Mouse (Mus musculus) Patski (cell line): ENCODE measurements at regions not wholly inside any gene's neighbourhood (a gene's known extent, or its start where the extent isn't known, plus 50 kb on each side); places are given as distances from the start of the nearest gene placed in this dataset.
A peak's percentile ranks its signal among the peaks of the same experiment; 100 is the strongest.

Experiments used
- ATAC-seq: fragments of 100-300 bp; one replicate; pipeline ENCODE4 v1.8.0; 2021
- CTCF ChIA-PET: fragments of 350-600 bp; sonication (Branson Sonifier 250); formaldehyde crosslinking; loops from one replicate; lab custom pipeline; 2022; ENCODE audit warnings: inconsistent platforms; lab: Charles Lee
- POLR2A ChIA-PET: fragments of 350-600 bp; sonication (Branson Sonifier 250); formaldehyde crosslinking; loops from one replicate; lab custom pipeline; 2022; ENCODE audit warnings: antibody characterized with exemption, inconsistent platforms; lab: Charles Lee
- DNase-seq: peaks from one replicate; pipeline ENCODE4 v3.0.0-alpha.2; 2011; ENCODE audit warnings: low read depth, low spot score
- H3K27me3 ChIP-seq: fragments of 371-371 bp; one replicate; pipeline ENCODE4 v1.5.1; 2021
- CTCF ChIP-seq: fragments of 100-300 bp; IDR thresholded peaks from one replicate; pipeline ENCODE4 v1.5.1; 2021
- in situ Hi-C: fragments of 300-500 bp; cut with MboI; formaldehyde crosslinking; loops from 3 replicates; pipeline ENCODE4 v1.11.1; 2018; ENCODE audit warnings: low pct_unique_long_range_greater_than_20kb, mixed read lengths

GRCm38 (mm10) chr13:60061589-60061988 lies 115.6 kb downstream of the Gas1 start:
- DNase-seq (no peak), ATAC-seq (no peak)
- ChIA-PET POLR2A (no interaction called here), CTCF (no interaction called here)
- no peaks in the 10 kb centered on the region for H3K27me3 ChIP-seq
- in situ Hi-C loops: loop anchor here (25.0 kb wide), 1 partner anchor 401 kb away; no protein-coding TSS in a partner anchor
- no peak for TF ChIP-seq CTCF

DNA sequence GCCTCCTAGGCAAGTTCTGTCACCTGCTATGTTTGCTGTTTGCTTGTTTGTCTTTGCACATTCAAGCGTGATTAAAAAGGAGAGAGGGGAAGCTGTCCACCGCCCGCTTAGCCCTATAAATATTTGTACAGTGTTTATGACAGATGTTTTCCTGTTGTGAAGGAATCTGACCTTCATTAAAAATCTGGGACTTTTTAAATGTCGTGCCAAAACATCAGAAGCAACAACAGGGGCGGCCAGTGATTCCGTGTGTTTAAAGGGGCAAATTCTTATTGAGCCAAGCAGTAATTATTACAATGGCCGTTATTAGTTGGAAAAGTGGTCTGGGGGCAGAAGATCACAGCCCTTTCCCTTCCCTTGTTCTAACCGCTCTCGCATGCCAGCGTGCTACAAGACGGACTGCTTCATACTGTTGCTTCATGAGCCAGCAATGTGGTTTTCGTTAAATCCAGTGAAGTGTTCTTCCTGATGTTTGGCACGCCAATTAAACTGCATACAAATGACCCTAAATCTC lies 119.3 kb downstream of the Gas1 start:
- ATAC-seq (peak; percentile 73), DNase-seq (peak; percentile 63)
- no peaks in the 10 kb centered on the region for H3K27me3 ChIP-seq
- POLR2A ChIA-PET: interaction anchor here (0.6 to 1.2 kb wide), 3 partner anchors 92 to 116 kb away, joined by 4 to 7 read pairs (median 4); no protein-coding TSS in a partner anchor
- in situ Hi-C loops: loop anchor here (25.0 kb wide), 1 partner anchor 404 kb away; no protein-coding TSS in a partner anchor
- CTCF ChIA-PET: no interaction called here
- no peak for TF ChIP-seq CTCF

GRCm38 (mm10) chr13:60054531-60054930 lies 122.6 kb downstream of the Gas1 start:
- ATAC-seq: no peak
- H3K27me3 ChIP-seq: no peaks in the 10 kb centered on the region
- no peak for TF ChIP-seq CTCF
- POLR2A ChIA-PET: no interaction called here
- in situ Hi-C loops: loop anchor here (5.0 to 25.0 kb wide), 4 partner anchors 112 to 408 kb away; no protein-coding TSS in a partner anchor
- CTCF ChIA-PET: no interaction called here
- no peak for DNase-seq

DNA sequence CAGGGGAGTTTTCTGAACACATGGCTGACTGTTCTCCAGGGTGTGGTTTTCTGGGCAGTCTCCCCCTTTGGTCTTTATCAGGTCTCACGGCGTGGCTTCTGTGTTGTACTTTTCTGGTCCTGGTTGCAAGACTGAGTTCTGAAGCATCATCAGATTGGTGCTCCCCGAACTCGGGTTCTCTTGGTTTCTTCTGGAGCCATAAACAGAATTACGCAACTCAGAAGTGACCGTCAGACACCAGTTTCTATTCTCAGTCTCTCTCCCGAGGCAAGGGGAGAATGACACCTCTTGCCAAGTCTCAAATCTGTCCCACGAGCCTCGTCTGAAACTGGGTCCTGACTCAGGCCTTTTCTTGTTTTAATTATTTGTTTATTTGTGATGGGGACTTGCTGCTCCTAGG lies 123.1 kb downstream of the Gas1 start:
- in situ Hi-C loops: loop anchor here (5.0 to 25.0 kb wide), 4 partner anchors 112 to 408 kb away; no protein-coding TSS in a partner anchor
- TF ChIP-seq CTCF: no peak
- POLR2A ChIA-PET: no interaction called here
- no peak for ATAC-seq
- CTCF ChIA-PET: interaction anchor here (1.3 kb wide), 1 partner anchor 16 kb away, joined by 4 read pairs; no protein-coding TSS in a partner anchor
- no peak for DNase-seq
- no peaks in the 10 kb centered on the region for H3K27me3 ChIP-seq

- H3K27me3 ChIP-seq: no peaks in the 10 kb centered on the region
- ATAC-seq: no peak
- in situ Hi-C loops: loop anchor here (5.0 to 25.0 kb wide), 4 partner anchors 110 to 410 kb away; no protein-coding TSS in a partner anchor
- ChIA-PET CTCF (interaction anchor here (1.5 to 1.9 kb wide), 3 partner anchors 11 to 163 kb away, joined by 3 to 6 read pairs (median 3); no protein-coding TSS in a partner anchor), POLR2A (interaction anchor here (0.6 to 2.0 kb wide), 3 partner anchors 19 to 124 kb away, joined by 3 to 11 read pairs (median 4); no protein-coding TSS in a partner anchor)
- DNase-seq: no peak
- TF ChIP-seq CTCF: no peak
Observed at GRCm38 (mm10) chr13:60051866-60052265, 125.3 kb downstream of the Gas1 start.

DNA sequence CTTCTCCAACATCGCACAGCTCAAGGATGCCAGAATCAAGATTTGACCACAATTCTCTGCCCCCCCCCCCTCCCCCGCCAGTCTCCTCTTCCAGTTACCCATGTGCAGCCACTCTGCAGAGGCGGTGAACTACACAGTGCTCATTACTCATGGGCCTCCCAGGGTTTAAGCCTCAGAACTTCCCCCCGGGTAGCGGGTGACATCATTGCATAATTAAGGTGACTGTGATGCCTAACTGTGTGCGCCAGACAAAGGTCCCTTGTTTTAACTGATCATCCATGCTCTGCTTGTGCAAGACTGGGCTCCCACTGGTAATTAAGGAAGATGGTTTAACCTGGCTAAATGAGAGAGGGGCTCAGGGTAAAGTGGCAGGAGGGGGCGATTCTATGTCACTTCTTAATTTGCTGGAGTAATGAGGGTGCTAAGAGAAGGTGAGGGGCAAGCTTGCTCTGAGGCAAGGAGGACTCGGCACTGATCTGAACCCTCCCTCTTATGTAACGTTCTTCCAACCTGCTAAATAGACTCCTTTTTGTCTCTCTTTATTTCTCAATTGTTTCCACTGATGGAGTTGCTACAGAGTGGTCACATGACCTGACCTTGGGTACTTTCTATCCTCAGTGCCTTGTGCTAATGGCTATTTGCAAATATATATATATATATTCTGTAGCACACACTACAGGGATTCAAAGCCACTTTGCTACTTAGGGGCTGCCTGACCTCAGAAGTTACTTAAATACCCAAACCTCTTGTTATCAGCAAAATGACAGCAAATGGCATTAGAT lies 126.2 kb downstream of the Gas1 start:
- CTCF ChIA-PET: interaction anchor here (0.8 to 1.5 kb wide), 3 partner anchors 12 to 62 kb away, joined by 3 read pairs; no protein-coding TSS in a partner anchor
- ATAC-seq (peak; percentile 84), DNase-seq (peak; percentile 99)
- no peak for TF ChIP-seq CTCF
- POLR2A ChIA-PET: interaction anchor here (0.7 to 2.0 kb wide), 3 partner anchors 123 to 159 kb away, joined by 3 to 11 read pairs (median 4); partner anchors contain the start of gene Gas1
- H3K27me3 ChIP-seq: no peaks in the 10 kb centered on the region
- in situ Hi-C loops: loop anchor here (5.0 to 25.0 kb wide), 4 partner anchors 109 to 411 kb away; no protein-coding TSS in a partner anchor

- DNase-seq (no peak), ATAC-seq (no peak)
- no peaks in the 10 kb centered on the region for H3K27me3 ChIP-seq
- CTCF ChIA-PET: no interaction called here
- in situ Hi-C loops: loop anchor here (5.0 to 25.0 kb wide), 4 partner anchors 107 to 413 kb away; no protein-coding TSS in a partner anchor
- POLR2A ChIA-PET: interaction anchor here (1.2 kb wide), 1 partner anchor 127 kb away, joined by 4 read pairs; the partner anchor contains the start of gene Gas1
- no peak for TF ChIP-seq CTCF
Observed at GRCm38 (mm10) chr13:60049703-60050102, 127.5 kb downstream of the Gas1 start.

- ATAC-seq: peak; percentile 85
Observed at GRCm38 (mm10) chr13:60047791-60048730, 129.1 kb downstream of the Gas1 start.

DNA sequence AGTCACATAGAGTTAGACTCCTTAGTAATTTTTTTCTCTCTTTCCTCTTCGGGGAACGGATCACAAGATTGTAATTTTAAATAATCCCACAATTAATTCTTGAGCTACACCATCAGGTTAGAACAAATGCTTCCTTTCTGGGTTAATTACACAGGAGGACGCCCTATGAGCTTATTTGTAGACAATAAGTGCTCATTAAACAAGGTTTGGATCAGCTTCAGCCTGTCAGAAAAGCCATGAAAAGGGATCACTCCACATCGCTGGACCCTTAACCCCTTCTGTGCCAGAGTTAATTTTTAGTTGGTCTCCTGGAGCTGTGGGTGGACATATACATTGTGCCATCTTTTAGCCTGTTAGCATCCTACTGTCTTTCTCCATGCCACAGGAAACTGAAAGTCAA lies 131.4 kb downstream of the Gas1 start:
- ATAC-seq (no peak), DNase-seq (no peak)
- in situ Hi-C loops: no loop called here
- ChIA-PET POLR2A (interaction anchor here (1.0 kb wide), 1 partner anchor 82 kb away, joined by 3 read pairs; no protein-coding TSS in a partner anchor), CTCF (interaction anchor here (1.0 to 3.0 kb wide), 3 partner anchors 13 to 131 kb away, joined by 3 to 10 read pairs (median 3); partner anchors contain the start of gene Gas1)
- H3K27me3 ChIP-seq: no peaks in the 10 kb centered on the region
- TF ChIP-seq CTCF: no peak

More at GRCm38 (mm10) chr13:60047791-60048730, 129.1 kb downstream of the Gas1 start:
- no peaks in the 10 kb centered on the region for H3K27me3 ChIP-seq
- no peak for TF ChIP-seq CTCF
- CTCF ChIA-PET: interaction anchor here (1.5 to 3.0 kb wide), 5 partner anchors 9 to 105 kb away, joined by 3 to 10 read pairs (median 4); no protein-coding TSS in a partner anchor
- DNase-seq: peak; percentile 83
- in situ Hi-C loops: no loop called here
- POLR2A ChIA-PET: interaction anchor here (0.6 to 2.0 kb wide), 3 partner anchors 21 to 128 kb away, joined by 5 to 12 read pairs (median 8); partner anchors contain the start of gene Gas1
